Mouse (Mus musculus) myocyte (in vitro differentiated cells): ENCODE results near the gene Gm11099. TPM values are rescaled to one million over a fixed set of nuclear protein-coding genes. Genes with fewer than 3 reads are reported as not detected.

Source experiments
- H3K27me3 ChIP-seq: one replicate; pipeline ENCODE4 v1.6.1; 2011; ENCODE audit not compliant: control insufficient read depth, insufficient read depth, insufficient read length
- H3K36me3 ChIP-seq: one replicate; pipeline ENCODE4 v1.6.1; 2011; ENCODE audit not compliant: control insufficient read depth, insufficient read depth
- H3K4me2 ChIP-seq: one replicate; pipeline ENCODE4 v1.6.1; 2011; ENCODE audit warnings: low read depth, control low read depth
- H3K4me3 ChIP-seq: one replicate; pipeline ENCODE4 v1.5.1; 2011; ENCODE audit warnings: mild to moderate bottlenecking, control low read depth, moderate library complexity
- H3K79me2 ChIP-seq: one replicate; pipeline ENCODE4 v1.6.1; 2011; ENCODE audit not compliant: control insufficient read depth, insufficient read depth
- H3ac ChIP-seq: one replicate; pipeline ENCODE4 v1.6.1; 2011; ENCODE audit not compliant: control insufficient read depth, insufficient read length
- CEBPB ChIP-seq: IDR thresholded peaks from 2 replicates; pipeline ENCODE4 v1.6.1; 2011; ENCODE audit warnings: mild to moderate bottlenecking, moderate library complexity; ENCODE audit not compliant: poor library complexity, insufficient read depth, severe bottlenecking
- E2F4 ChIP-seq: IDR thresholded peaks from one replicate; pipeline ENCODE4 v1.6.1; 2011; ENCODE audit warnings: mild to moderate bottlenecking, control low read depth, moderate library complexity; ENCODE audit not compliant: insufficient read depth
- MAX ChIP-seq: IDR thresholded peaks from one replicate; pipeline ENCODE4 v1.6.1; 2011; ENCODE audit warnings: low read depth, mild to moderate bottlenecking, control low read depth
- MYOD1 ChIP-seq, 3 experiments: IDR thresholded peaks; one replicate each; pipeline ENCODE4 v1.6.1; 2011; ENCODE audit warnings: control low read depth in 2 of 3, low read depth in 2 of 3, mild to moderate bottlenecking in 2 of 3, moderate library complexity in 1 of 3; ENCODE audit not compliant: insufficient read length in 2 of 3, control insufficient read depth in 1 of 3
- MYOG ChIP-seq, 3 experiments: IDR thresholded peaks; one replicate each; pipeline ENCODE4 v1.6.1; 2011; ENCODE audit warnings: control low read depth in 2 of 3, low read depth in 2 of 3, mild to moderate bottlenecking in 2 of 3; ENCODE audit not compliant: insufficient read length in 2 of 3, control insufficient read depth in 1 of 3, insufficient read depth in 1 of 3
- POLR2A ChIP-seq: IDR thresholded peaks from one replicate; pipeline ENCODE4 v1.6.1; 2011; ENCODE audit warnings: low read depth, mild to moderate bottlenecking, control low read depth, moderate library complexity; ENCODE audit not compliant: insufficient read length
- POLR2AphosphoS2 ChIP-seq: IDR thresholded peaks from one replicate; pipeline ENCODE4 v1.6.1; 2011; ENCODE audit warnings: low read depth, control low read depth; ENCODE audit not compliant: insufficient read length
- REST ChIP-seq: IDR thresholded peaks from one replicate; pipeline ENCODE4 v1.6.1; 2011; ENCODE audit warnings: mild to moderate bottlenecking, control low read depth, moderate library complexity; ENCODE audit not compliant: insufficient read depth, insufficient read length
- SRF ChIP-seq: IDR thresholded peaks from one replicate; pipeline ENCODE4 v1.6.1; 2011; ENCODE audit warnings: low read depth; ENCODE audit not compliant: control insufficient read depth, insufficient read length
- TCF12 ChIP-seq: IDR thresholded peaks from one replicate; pipeline ENCODE4 v1.6.1; 2011; ENCODE audit warnings: mild to moderate bottlenecking, control low read depth; ENCODE audit not compliant: poor library complexity, insufficient read depth, severe bottlenecking
- TCF3 ChIP-seq: IDR thresholded peaks from one replicate; pipeline ENCODE4 v1.6.1; 2011; ENCODE audit warnings: low read depth, control low read depth; ENCODE audit not compliant: insufficient read length
- USF1 ChIP-seq: IDR thresholded peaks from one replicate; pipeline ENCODE4 v1.6.1; 2011; ENCODE audit warnings: low read depth, mild to moderate bottlenecking, control low read depth, moderate library complexity
- polyA plus RNA-seq: library from polyadenylated mRNA; unstranded; fragments of >200 nt; fragmentation: generic; extraction: Trizol; gene quantifications from one replicate; pipeline ENCODE4 v1.2.1, GENCODE M21; 2012; ENCODE audit warnings: missing spikeins

Gene Gm11099
- polyA plus RNA-seq, 1 experiment, result not detected

DNA sequence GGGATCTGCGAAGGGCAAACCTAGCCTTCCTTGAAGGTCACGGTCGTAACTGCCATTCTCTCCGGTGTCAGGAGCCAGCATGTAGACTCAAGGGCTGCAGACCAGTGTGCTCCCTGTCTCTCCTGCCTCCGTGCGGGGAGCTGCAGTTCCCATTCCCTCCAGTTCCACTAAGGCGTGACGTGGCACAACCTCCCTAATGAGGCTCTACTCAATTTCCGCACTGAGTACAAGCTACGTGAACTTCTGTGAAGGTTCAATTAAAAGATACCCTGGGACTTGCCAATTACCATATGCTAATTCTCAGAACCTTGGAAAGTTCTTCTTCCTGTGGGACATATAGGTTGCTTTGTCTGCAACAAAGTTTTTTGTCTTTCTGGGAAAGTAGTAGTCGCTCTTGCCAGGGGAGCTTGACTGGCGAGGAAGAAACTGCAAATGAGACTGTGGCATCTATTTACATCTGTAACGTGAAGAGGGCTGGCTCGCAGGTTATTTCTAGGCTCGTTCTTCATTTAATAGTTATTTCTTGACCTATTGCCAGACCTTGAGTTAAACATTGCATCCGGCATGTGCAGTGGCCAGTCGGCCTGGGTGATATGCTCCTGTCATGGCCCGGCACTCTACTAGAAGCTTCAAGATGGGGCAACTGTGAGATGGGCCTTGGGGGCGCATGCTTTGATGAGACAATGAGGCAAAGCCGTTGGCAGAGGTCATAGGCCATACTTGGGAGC, 26.8 kb upstream of the Gm11099 start:
- Histone ChIP-seq H3K27me3 (no peaks in the 10 kb centered on the region), H3K79me2 (no peaks in the 10 kb centered on the region), H3ac (no peak overlapping the region), H3K4me3 (no peak overlapping the region), H3K36me3 (no peaks in the 10 kb centered on the region), H3K4me2 (no peak overlapping the region)
- TF ChIP-seq TCF12, result no peak
- no peak for TF ChIP-seq SRF
- TF ChIP-seq POLR2AphosphoS2, result no peak
- no peak for TF ChIP-seq MAX
- TF ChIP-seq USF1, result no peak
- no peak for TF ChIP-seq REST
- TF ChIP-seq E2F4, result no peak
- TF ChIP-seq CEBPB, result no peak
- no peak for TF ChIP-seq MYOD1 (IDR thresholded peaks at IDR 0.05; ENCODE audit: control insufficient read depth in 1 of 3, insufficient read length in 2 of 3, low read depth in 2 of 3)
- no peak for TF ChIP-seq TCF3

DNA sequence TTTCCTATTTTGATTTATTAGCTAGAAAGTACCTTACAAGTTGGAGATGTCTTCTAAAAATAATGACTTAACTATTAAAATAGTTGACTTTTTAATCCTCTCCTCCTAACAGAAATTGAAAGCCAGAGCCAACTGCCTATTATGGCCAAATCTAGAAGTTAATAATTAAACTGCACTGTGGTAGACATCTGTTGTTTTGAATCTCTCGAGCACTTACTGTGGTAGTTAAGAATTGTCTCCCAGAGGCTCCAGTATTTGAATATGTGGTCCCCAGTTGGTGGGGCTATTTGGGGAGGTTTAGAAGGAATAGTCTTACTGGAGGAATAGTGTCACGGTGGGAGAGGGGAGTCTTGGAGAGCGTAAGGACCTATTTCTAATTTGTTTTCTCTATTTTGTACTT, 18.2 kb upstream of the Gm11099 start:
- H3K4me3 ChIP-seq, result no peak overlapping the region
- H3K4me2 ChIP-seq, result no peak overlapping the region
- H3K36me3 ChIP-seq, result no peaks in the 10 kb centered on the region
- TF ChIP-seq POLR2AphosphoS2 (no peak), E2F4 (no peak)
- no peaks in the 10 kb centered on the region for H3K79me2 ChIP-seq
- no peak overlapping the region for H3ac ChIP-seq
- peaks cover 3% of the 10 kb centered on the region for H3K27me3 ChIP-seq

DNA sequence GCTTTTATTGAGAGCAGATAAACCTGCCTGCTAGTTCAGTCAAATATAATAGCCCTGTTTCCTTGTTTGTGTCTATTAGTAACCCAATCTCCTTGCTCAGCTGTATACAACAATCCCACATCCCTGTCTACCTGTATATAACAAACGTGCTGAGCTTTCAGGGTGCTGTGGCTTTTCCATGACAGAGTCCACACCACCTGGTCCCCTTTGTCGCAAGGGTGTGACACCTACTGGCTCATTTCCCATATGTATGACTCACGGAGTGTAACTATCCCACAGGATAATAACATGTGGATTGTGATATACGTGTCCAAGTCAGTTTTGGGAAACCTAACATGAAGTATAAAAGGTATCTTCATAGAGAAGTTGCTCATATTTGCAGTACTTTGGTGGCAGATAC, 16.8 kb upstream of the Gm11099 start:
- Histone ChIP-seq H3K4me2 (no peak overlapping the region), H3K27me3 (peaks cover 3% of the 10 kb centered on the region), H3K36me3 (no peaks in the 10 kb centered on the region), H3K4me3 (no peak overlapping the region), H3K79me2 (no peaks in the 10 kb centered on the region), H3ac (no peak overlapping the region)
- TF ChIP-seq CEBPB (no peak), POLR2A (no peak), TCF12 (no peak), USF1 (no peak), POLR2AphosphoS2 (no peak), MAX (no peak), MYOG (IDR thresholded peaks at IDR 0.05; ENCODE audit: control insufficient read depth in 1 of 3, insufficient read depth in 1 of 3, insufficient read length in 2 of 3, low read depth in 2 of 3) (no peak), SRF (no peak), TCF3 (no peak), REST (no peak), E2F4 (no peak), MYOD1 (IDR thresholded peaks at IDR 0.05; ENCODE audit: control insufficient read depth in 1 of 3, insufficient read length in 2 of 3, low read depth in 2 of 3) (no peak)

DNA sequence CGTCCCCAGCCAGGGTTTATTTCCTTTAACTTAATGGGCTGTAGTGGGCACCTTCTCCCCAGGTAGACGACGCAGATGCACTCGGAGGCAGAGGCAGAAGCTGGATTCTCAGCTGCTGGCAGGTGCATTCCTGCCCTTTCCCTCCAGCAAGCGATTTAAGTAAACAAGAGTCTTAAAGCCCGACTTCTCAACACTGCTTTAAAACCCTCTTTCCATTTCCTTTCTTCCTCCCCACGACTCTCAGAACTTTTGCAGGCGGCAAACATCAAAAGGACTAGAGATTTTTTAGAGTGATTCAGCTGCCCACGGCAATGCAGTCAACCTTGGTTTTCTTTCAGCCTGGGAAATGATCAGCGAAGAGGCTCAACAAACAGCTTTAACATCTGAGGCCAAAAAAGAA, 14.7 kb upstream of the Gm11099 start:
- peaks cover 3% of the 10 kb centered on the region for H3K27me3 ChIP-seq
- H3K79me2 ChIP-seq, result no peaks in the 10 kb centered on the region
- no peak overlapping the region for H3ac ChIP-seq
- no peaks in the 10 kb centered on the region for H3K36me3 ChIP-seq
- TF ChIP-seq SRF, result no peak
- TF ChIP-seq MYOD1 (IDR thresholded peaks at IDR 0.05; ENCODE audit: control insufficient read depth in 1 of 3, insufficient read length in 2 of 3, low read depth in 2 of 3), result no peak
- no peak for TF ChIP-seq POLR2AphosphoS2
- no peak for TF ChIP-seq CEBPB
- TF ChIP-seq MAX, result no peak
- TF ChIP-seq USF1, result no peak
- no peak for TF ChIP-seq TCF12
- TF ChIP-seq TCF3, result no peak
- no peak for TF ChIP-seq MYOG (IDR thresholded peaks at IDR 0.05; ENCODE audit: control insufficient read depth in 1 of 3, insufficient read depth in 1 of 3, insufficient read length in 2 of 3, low read depth in 2 of 3)
- TF ChIP-seq POLR2A, result no peak
- no peak for TF ChIP-seq REST
- no peak for TF ChIP-seq E2F4
- no peak overlapping the region for H3K4me2 ChIP-seq
- no peak overlapping the region for H3K4me3 ChIP-seq

DNA sequence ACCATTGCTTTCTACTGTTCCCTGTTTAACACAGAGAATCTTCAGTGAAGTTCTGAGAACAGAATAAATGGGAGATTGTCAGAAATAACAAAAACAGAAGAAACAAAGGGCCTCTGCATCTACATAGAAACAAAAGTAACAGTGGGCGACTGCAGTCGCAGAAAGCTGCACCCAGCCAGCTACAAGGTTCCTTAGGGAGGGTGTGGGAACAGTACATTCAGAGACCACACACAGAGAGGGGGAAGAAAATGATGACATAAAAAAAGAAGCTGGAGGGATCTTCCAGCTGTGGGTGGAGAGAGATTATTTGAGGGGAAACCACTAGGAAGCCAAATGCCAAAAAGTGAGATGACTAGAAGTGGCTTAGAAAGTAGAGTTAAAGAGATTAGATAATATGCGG, 20.6 kb downstream of the Gm11099 start:
- no peaks in the 10 kb centered on the region for H3K36me3 ChIP-seq
- H3K4me2 ChIP-seq, result no peak overlapping the region
- H3K27me3 ChIP-seq, result no peaks in the 10 kb centered on the region
- H3ac ChIP-seq, result no peak overlapping the region
- no peak for TF ChIP-seq MAX
- TF ChIP-seq TCF12, result no peak
- TF ChIP-seq POLR2AphosphoS2, result no peak
- TF ChIP-seq POLR2A, result no peak
- TF ChIP-seq USF1, result no peak
- TF ChIP-seq TCF3, result no peak
- TF ChIP-seq MYOG (IDR thresholded peaks at IDR 0.05; ENCODE audit: control insufficient read depth in 1 of 3, insufficient read depth in 1 of 3, insufficient read length in 2 of 3, low read depth in 2 of 3), result no peak
- TF ChIP-seq CEBPB, result no peak
- TF ChIP-seq MYOD1 (IDR thresholded peaks at IDR 0.05; ENCODE audit: control insufficient read depth in 1 of 3, insufficient read length in 2 of 3, low read depth in 2 of 3), result no peak
- TF ChIP-seq SRF, result no peak
- no peak for TF ChIP-seq REST
- TF ChIP-seq E2F4, result no peak
- H3K4me3 ChIP-seq, result no peak overlapping the region
- no peaks in the 10 kb centered on the region for H3K79me2 ChIP-seq
